Comparison of ENCODE assay signal across 1 mouse cellular context in genomic region chr17:26931795-26932194, GRCm38 (mm10).
A peak's percentile ranks its signal among the peaks of the same experiment; 100 is the strongest.
TF ChIP-seq lines count a peak whose summit lies in the region.

No protein-coding gene starts in this region.

TF ChIP-seq in CH12.LX, 34 proteins besides CTCF, POLR2A, EP300 and RAD21:
- peak; percentile 46 for TF ChIP-seq SMC3 (IDR thresholded peaks at IDR 0.05; ENCODE audit: low read depth, low read length)
TF ChIP-seq in CH12.LX: peak in this region for 1; not testable (repeated sequence) for 33.
